Mouse (Mus musculus) forebrain, embryonic 15.5 days (tissue): ENCODE data around the gene Maob. TPM values are rescaled to one million over a fixed set of nuclear protein-coding genes. Genes with fewer than 3 reads are reported as not detected.

Experiments used
- ATAC-seq: fragments of 200-750 bp; cut with Nextera tagmentation; replicated peaks from 2 replicates; pipeline ENCODE4 v1.8.0; 2017; ENCODE audit warnings: mild to moderate bottlenecking, moderate TSS enrichment, moderate library complexity
- H3K27ac ChIP-seq: fragments of 300-500 bp; sonication (generic); replicated peaks from 2 replicates; pipeline ENCODE4 v1.5.1; 2015; ENCODE audit warnings: mild to moderate bottlenecking, inconsistent platforms
- H3K27me3 ChIP-seq: fragments of 300-500 bp; sonication (generic); 2 replicates; pipeline ENCODE4 v1.6.1; 2015; ENCODE audit warnings: inconsistent platforms
- H3K36me3 ChIP-seq: fragments of 300-500 bp; sonication (generic); 2 replicates; pipeline ENCODE4 v1.6.1; 2015; ENCODE audit warnings: mild to moderate bottlenecking, inconsistent platforms
- H3K4me1 ChIP-seq: fragments of 300-500 bp; sonication (generic); 2 replicates; pipeline ENCODE4 v1.6.1; 2015; ENCODE audit warnings: inconsistent platforms
- H3K4me2 ChIP-seq: fragments of 300-500 bp; sonication (generic); replicated peaks from 2 replicates; pipeline ENCODE4 v1.6.1; 2015; ENCODE audit warnings: mild to moderate bottlenecking, inconsistent platforms
- H3K4me3 ChIP-seq: fragments of 300-500 bp; sonication (generic); 2 replicates; pipeline ENCODE4 v1.5.1; 2015; ENCODE audit warnings: mild to moderate bottlenecking, inconsistent platforms
- H3K9ac ChIP-seq: fragments of 300-500 bp; sonication (generic); replicated peaks from 2 replicates; pipeline ENCODE4 v1.6.1; 2015; ENCODE audit warnings: mild to moderate bottlenecking, inconsistent platforms
- H3K9me3 ChIP-seq: fragments of 300-500 bp; sonication (generic); 2 replicates; pipeline ENCODE4 v1.6.1; 2016; ENCODE audit warnings: inconsistent platforms
- whole genome bisulfite sequencing: fragments of 180-500 bp; shearing (Covaris S2); methylation state at CpG from one replicate; pipeline ENCODE4 v1.1.7; 2015; ENCODE audit warnings: mixed read lengths; 5-methylcytosine and 5-hydroxymethylcytosine counted together
- polyA plus RNA-seq: library from polyadenylated mRNA; unstranded; fragments of >200 nt; fragmentation: Nextera tagmentation; extraction: Ambion mirVana; gene quantifications from 2 replicates; pipeline ENCODE4 v1.2.1, GENCODE M21; 2015

Maob gene
- 2.1 and 2.8 TPM in 2 replicates for polyA plus RNA-seq

- peak; percentile 75 for ATAC-seq
- 0 out of 2 replicates have a peak within 1 kb of the TSS, but pooled peaks have one; percentile 19 for H3K9ac ChIP-seq
- H3K4me3 ChIP-seq: peak within 1 kb of the TSS; percentile 34
- no peaks in the 10 kb centered on the region for H3K27me3 ChIP-seq
- H3K27ac ChIP-seq: no peak within 1 kb of the TSS
- peak within 1 kb of the TSS; percentile 45 for H3K4me2 ChIP-seq
- WGBS: 15% methylated on average over 17 of the region's 18 CpGs
- no peaks in the 10 kb centered on the region for H3K9me3 ChIP-seq
- H3K4me1 ChIP-seq: no peaks in the 10 kb centered on the region
- H3K36me3 ChIP-seq: no peaks in the 10 kb centered on the region
Observed at GRCm38 (mm10) chrX:16817261-16817769, at the start of gene Maob. Gene Maob (minus strand): TSS chrX:16817366.

DNA sequence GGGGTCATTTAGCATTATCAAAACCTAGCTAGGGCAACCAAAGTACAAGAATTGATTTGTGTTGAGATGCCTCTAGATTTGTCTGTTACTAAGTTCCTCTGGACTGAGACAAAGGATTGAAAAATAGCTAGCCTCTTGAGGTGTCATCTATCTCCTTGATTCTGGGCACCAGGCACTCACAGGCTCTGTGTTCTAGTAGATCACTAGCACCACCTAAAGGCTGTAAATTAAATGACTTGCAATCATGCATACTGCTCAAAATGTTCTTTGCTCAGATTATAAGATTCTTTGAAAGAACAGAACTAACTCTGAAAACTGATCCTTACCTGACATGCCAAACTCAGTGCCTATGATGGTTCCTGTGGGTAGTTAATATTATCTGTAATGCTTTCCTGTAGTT, 43.1 kb upstream of the Maob start:
- ATAC-seq: no peak
- no peak overlapping the region for H3K9ac ChIP-seq
- H3K27me3 ChIP-seq: no peaks in the 10 kb centered on the region
- no peak overlapping the region for H3K4me2 ChIP-seq
- no peak overlapping the region for H3K27ac ChIP-seq
- no peaks in the 10 kb centered on the region for H3K4me1 ChIP-seq
- no peaks in the 10 kb centered on the region for H3K36me3 ChIP-seq
- H3K4me3 ChIP-seq: no peak overlapping the region
- H3K9me3 ChIP-seq: no peaks in the 10 kb centered on the region

GRCm38 (mm10) chrX:16846034-16846433, 28.9 kb upstream of the Maob start:
- Histone ChIP-seq H3K4me1 (no peaks in the 10 kb centered on the region), H3K27me3 (no peaks in the 10 kb centered on the region), H3K9ac (no peak overlapping the region), H3K9me3 (no peaks in the 10 kb centered on the region), H3K27ac (no peak overlapping the region), H3K4me2 (no peak overlapping the region), H3K4me3 (no peak overlapping the region), H3K36me3 (no peaks in the 10 kb centered on the region)
- ATAC-seq: no peak
- WGBS: 90% methylated on average over 2 of the region's 2 CpGs

- 85% methylated on average over 2 of the region's 2 CpGs for WGBS
- ATAC-seq: no peak
- H3K4me1 ChIP-seq: no peaks in the 10 kb centered on the region
- no peaks in the 10 kb centered on the region for H3K27me3 ChIP-seq
- no peak overlapping the region for H3K4me3 ChIP-seq
- H3K27ac ChIP-seq: no peak overlapping the region
- no peaks in the 10 kb centered on the region for H3K9me3 ChIP-seq
- no peaks in the 10 kb centered on the region for H3K36me3 ChIP-seq
- no peak overlapping the region for H3K4me2 ChIP-seq
- no peak overlapping the region for H3K9ac ChIP-seq
Observed at GRCm38 (mm10) chrX:16841443-16841842, 24.3 kb upstream of the Maob start.

DNA sequence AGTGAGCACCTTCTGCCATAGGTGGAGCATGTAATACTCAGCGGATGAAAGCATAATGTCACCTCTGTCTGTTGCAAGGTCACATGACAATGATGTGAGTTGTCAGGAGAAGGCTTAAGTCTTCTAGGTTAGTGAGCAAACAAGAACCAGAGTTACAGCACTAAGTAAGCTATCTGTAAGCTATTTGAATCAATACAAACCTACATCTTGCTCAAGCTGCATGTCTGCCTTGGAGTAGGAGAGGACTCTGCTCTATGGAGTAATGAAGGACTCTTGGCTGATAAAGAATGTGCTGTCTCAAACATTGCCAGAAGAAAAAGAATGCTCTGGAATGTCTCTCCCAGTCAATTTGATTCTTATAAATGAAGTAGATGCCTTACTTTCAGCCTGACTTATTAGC, 20.1 kb upstream of the Maob start:
- H3K36me3 ChIP-seq: no peaks in the 10 kb centered on the region
- H3K4me1 ChIP-seq: no peaks in the 10 kb centered on the region
- WGBS: 90% methylated on average over 1 of the region's 1 CpGs
- H3K4me3 ChIP-seq: no peak overlapping the region
- no peaks in the 10 kb centered on the region for H3K9me3 ChIP-seq
- H3K4me2 ChIP-seq: no peak overlapping the region
- no peak for ATAC-seq
- no peak overlapping the region for H3K9ac ChIP-seq
- H3K27me3 ChIP-seq: no peaks in the 10 kb centered on the region
- no peak overlapping the region for H3K27ac ChIP-seq

- no peak for ATAC-seq
- Histone ChIP-seq H3K36me3 (no peaks in the 10 kb centered on the region), H3K9ac (no peak overlapping the region)
Observed at GRCm38 (mm10) chrX:16836488-16837082, 19.4 kb upstream of the Maob start.

DNA sequence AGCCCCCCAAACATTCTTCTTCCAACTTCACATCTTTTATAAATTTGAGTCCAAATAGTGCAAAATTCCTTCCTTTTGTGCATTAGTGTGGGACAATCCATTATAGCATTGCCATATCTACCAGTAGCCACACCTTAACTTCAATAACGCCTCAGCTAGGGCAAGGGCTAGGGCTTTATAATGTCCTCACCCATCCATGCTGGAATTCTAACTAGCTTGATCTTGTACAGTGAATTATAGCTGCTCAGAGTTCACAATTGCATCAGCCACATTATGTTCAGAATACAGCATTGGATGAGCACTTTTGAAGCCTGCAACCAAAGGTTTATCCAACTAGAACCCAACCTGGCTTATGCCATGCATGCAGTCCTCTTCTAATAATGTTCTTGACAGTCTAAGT, 8.9 kb upstream of the Maob start:
- no peaks in the 10 kb centered on the region for H3K36me3 ChIP-seq
- no peaks in the 10 kb centered on the region for H3K9me3 ChIP-seq
- no peaks in the 10 kb centered on the region for H3K27me3 ChIP-seq
- no peak for ATAC-seq
- no peak overlapping the region for H3K9ac ChIP-seq
- no peak overlapping the region for H3K4me2 ChIP-seq
- 84% methylated on average over 1 of the region's 1 CpGs for WGBS
- no peaks in the 10 kb centered on the region for H3K4me1 ChIP-seq
- no peak overlapping the region for H3K27ac ChIP-seq
- H3K4me3 ChIP-seq: no peak overlapping the region

More at GRCm38 (mm10) chrX:16836488-16837082, 19.4 kb upstream of the Maob start:
- Histone ChIP-seq H3K4me2 (no peak overlapping the region), H3K27ac (no peak overlapping the region), H3K4me3 (no peak overlapping the region), H3K9me3 (no peaks in the 10 kb centered on the region), H3K27me3 (no peaks in the 10 kb centered on the region), H3K4me1 (no peaks in the 10 kb centered on the region)

GRCm38 (mm10) chrX:16815965-16816364, 1.2 kb downstream of the Maob start:
- no peak overlapping the region for H3K27ac ChIP-seq
- WGBS: 91% methylated on average over 3 of the region's 3 CpGs
- H3K4me1 ChIP-seq: no peaks in the 10 kb centered on the region
- no peak overlapping the region for H3K4me2 ChIP-seq
- no peak for ATAC-seq
- H3K4me3 ChIP-seq: no peak overlapping the region
- no peaks in the 10 kb centered on the region for H3K36me3 ChIP-seq
- no peaks in the 10 kb centered on the region for H3K27me3 ChIP-seq
- H3K9ac ChIP-seq: no peak overlapping the region
- no peaks in the 10 kb centered on the region for H3K9me3 ChIP-seq

GRCm38 (mm10) chrX:16812080-16812479, 5.1 kb downstream of the Maob start:
- Histone ChIP-seq H3K36me3 (no peaks in the 10 kb centered on the region), H3K9ac (no peak overlapping the region), H3K4me2 (no peak overlapping the region), H3K4me1 (no peaks in the 10 kb centered on the region), H3K27me3 (no peaks in the 10 kb centered on the region), H3K9me3 (no peaks in the 10 kb centered on the region), H3K4me3 (no peak overlapping the region), H3K27ac (no peak overlapping the region)
- ATAC-seq: no peak
- 71% methylated on average over 3 of the region's 3 CpGs for WGBS

- H3K27ac ChIP-seq: no peak overlapping the region
- H3K27me3 ChIP-seq: no peaks in the 10 kb centered on the region
- H3K9me3 ChIP-seq: no peaks in the 10 kb centered on the region
- no peak overlapping the region for H3K9ac ChIP-seq
- 56% methylated on average over 1 of the region's 1 CpGs for WGBS
- H3K4me1 ChIP-seq: no peaks in the 10 kb centered on the region
- ATAC-seq: no peak
- no peak overlapping the region for H3K4me3 ChIP-seq
- H3K4me2 ChIP-seq: no peak overlapping the region
- no peaks in the 10 kb centered on the region for H3K36me3 ChIP-seq
Observed at GRCm38 (mm10) chrX:16767453-16767852, 49.7 kb downstream of the Maob start.

DNA sequence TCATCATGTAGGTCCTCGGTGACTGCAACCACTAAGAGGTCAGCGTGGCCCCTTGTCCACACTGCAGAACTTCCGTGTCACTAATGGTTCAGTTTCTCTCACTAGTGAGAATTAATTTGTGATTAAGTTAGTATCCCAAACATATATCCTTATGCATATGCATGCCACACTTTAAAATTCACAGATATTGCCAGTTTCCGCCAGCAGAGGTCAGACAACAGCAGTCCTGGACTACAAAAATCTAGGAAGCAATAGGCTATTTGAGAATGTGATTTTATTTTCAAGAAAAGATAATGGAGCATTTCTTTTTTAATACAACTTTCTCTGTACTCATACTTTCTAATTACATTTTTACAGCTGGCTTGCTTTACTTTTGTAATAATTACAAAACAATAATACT, 51.0 kb downstream of the Maob start:
- Histone ChIP-seq H3K9me3 (no peaks in the 10 kb centered on the region), H3K27ac (no peak overlapping the region), H3K9ac (no peak overlapping the region), H3K36me3 (no peaks in the 10 kb centered on the region), H3K4me2 (no peak overlapping the region), H3K4me3 (no peak overlapping the region), H3K27me3 (no peaks in the 10 kb centered on the region), H3K4me1 (no peaks in the 10 kb centered on the region)
- 66% methylated on average over 4 of the region's 4 CpGs for WGBS
- no peak for ATAC-seq

DNA sequence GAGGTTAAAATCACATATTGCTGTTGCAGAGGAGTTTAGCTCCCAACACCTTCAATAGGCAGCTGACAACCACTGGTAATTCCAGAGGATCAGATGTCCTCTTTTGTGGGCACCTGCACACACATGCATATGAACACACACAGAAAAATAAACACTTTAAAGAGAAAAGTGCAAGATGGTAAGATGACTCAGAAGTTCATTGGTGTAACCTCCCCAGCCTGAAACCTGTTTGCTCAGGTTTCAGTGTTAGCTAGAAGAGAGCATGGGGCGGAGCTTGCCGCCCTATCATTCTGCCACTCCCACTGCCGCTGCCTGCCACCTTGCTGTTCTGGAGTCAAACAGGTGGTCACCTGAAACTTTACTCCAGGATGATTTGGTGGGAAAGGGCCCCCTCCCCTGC, 55.7 kb downstream of the Maob start:
- H3K4me1 ChIP-seq: no peaks in the 10 kb centered on the region
- no peaks in the 10 kb centered on the region for H3K27me3 ChIP-seq
- no peak overlapping the region for H3K9ac ChIP-seq
- no peak overlapping the region for H3K27ac ChIP-seq
- H3K4me2 ChIP-seq: no peak overlapping the region
- H3K4me3 ChIP-seq: no peak overlapping the region
- no peak for ATAC-seq
- H3K9me3 ChIP-seq: no peaks in the 10 kb centered on the region
- no peaks in the 10 kb centered on the region for H3K36me3 ChIP-seq
- WGBS: 58% methylated on average over 3 of the region's 3 CpGs

GRCm38 (mm10) chrX:16754761-16755160, 62.4 kb downstream of the Maob start:
- H3K4me1 ChIP-seq: no peaks in the 10 kb centered on the region
- no peak for ATAC-seq
- no peak overlapping the region for H3K4me2 ChIP-seq
- H3K36me3 ChIP-seq: no peaks in the 10 kb centered on the region
- no peaks in the 10 kb centered on the region for H3K9me3 ChIP-seq
- no peak overlapping the region for H3K4me3 ChIP-seq
- no peaks in the 10 kb centered on the region for H3K27me3 ChIP-seq
- H3K27ac ChIP-seq: no peak overlapping the region
- no peak overlapping the region for H3K9ac ChIP-seq
